Mouse (Mus musculus) 416B (cell line): ENCODE results near the gene Cog2.
A peak's percentile ranks its signal among the peaks of the same experiment; 100 is the strongest.

Experiments used
- DNase-seq: peaks from one replicate; pipeline ENCODE4 v3.0.0; 2011; ENCODE audit warnings: low read depth

The Cog2 gene

GRCm38 (mm10) chr8:124520249-124521080 lies at the start of gene Cog2:
Cog2 (plus strand) TSS chr8:124520767.
- peak; percentile 93 for DNase-seq

GRCm38 (mm10) chr8:124475690-124476089 lies 44.9 kb upstream of the Cog2 start:
- no peak for DNase-seq

DNA sequence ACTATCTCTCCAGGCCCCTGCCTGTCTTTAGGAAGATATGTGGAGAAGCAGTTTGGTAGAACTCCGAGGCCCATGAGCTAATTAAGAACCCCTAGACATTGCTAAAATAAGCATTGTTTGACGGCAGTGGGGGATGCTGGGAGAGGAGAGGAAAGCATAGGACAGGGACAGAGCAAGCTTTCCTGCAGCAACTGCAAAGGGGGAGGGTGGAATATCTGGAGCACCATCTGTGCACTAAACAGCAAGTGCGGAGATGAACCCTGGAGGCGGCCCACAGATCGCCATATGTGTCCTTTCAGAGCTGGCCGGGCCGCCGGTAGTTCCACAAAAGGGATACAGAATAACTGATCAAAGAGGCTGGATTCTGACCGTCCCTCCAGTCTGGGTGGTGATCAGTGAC lies 43.9 kb upstream of the Cog2 start:
- no peak for DNase-seq

DNA sequence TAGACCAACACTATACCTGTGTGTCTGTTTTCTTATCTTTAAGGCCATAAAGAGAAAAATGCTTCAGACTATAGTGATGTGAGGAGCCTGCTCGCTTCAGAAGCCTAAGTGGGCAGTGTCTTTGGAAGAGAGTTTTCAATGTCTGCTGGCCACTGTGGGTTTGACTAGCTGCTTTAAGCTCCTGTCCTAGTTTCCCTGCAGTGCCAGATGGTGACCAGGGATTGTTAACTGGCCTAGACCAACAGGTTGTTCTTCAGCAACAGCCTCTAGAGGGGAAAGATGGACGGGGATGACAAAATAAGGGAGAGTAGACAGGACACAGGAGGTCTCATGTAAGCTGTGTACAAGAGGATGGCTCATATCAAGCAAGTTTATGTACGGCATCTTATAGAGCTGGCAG lies 41.3 kb upstream of the Cog2 start:
- DNase-seq = no peak

DNA sequence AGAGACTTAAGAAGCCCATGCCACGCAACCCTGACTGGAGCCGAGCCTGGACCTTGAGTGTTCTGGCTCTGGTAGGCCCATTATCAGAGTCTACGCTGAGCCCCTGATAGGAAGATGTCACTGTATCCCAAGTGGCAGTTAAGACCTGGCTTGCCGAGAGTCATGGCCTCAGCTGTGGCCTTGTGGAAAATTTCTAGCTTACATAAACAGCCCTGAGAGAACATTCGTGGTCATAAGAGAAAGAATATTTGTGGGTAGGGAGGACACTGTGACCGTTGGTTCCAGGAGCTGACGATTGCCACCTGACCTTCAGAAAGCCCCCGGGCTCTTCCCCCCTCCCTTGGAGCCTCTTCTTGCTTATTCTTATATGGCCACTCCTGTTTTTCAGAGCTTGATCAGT lies 40.2 kb upstream of the Cog2 start:
- no peak for DNase-seq

DNA sequence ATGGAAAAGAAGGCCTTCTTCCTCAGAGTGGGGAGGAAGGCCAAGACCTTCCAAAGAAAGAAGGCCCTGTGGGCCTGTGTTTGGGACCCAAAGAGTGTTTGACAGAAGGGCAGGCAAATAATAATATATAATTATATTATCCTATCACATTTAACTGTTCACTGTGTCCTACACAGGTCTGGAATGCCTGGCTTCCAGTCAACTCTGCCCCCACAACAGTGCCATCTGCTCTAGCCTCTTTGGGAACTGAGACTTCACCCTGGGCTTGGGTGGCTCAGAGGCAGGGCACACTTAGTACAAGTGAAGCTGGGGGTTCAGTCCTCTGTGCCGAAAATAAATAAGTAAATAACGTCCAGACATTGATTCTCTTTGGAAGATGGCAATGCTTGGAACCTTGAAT lies 37.8 kb upstream of the Cog2 start:
- DNase-seq = no peak

GRCm38 (mm10) chr8:124483356-124484115 lies 37.0 kb upstream of the Cog2 start:
- no peak for DNase-seq

GRCm38 (mm10) chr8:124489311-124489710 lies 31.3 kb upstream of the Cog2 start:
- no peak for DNase-seq

GRCm38 (mm10) chr8:124489786-124490185 lies 30.8 kb upstream of the Cog2 start:
- no peak for DNase-seq

DNA sequence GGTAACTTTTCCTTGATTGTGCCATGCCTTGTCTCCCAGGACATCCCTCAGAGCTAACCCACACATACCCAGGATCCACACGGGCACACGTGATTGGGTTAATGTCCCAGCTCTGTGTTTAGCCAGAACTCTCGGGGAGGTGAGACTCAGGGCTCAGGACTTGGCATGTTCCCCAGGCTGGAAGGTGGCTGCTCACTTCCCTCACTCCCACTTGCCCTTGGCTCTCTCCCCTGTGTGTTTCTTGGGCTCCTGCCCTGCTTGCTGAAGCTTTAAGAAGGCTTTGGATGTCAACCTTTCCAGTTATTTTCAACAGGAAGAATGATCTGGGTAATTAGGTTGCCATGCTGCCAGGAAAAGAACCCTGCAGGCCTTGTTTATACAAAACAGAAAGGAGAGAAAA lies 26.2 kb upstream of the Cog2 start:
- DNase-seq = no peak

DNA sequence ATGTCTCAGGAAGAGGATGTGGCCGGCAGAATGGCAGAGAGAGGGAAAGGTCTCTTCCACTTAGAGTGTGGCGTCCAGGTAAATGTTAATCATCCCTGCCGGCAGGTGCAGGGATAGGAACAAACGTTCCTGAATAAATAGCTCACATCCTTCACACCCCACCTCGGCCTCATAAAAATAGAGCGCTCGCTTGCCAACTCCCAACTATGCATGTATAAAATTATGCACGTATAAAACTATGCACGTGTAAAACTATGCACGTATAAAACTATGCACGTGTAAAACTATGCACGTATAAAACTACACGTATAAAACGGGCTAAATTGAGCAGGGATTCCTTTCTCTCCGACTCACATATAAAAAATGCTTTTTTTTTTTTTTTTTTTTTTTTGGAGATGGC lies 25.6 kb upstream of the Cog2 start:
- DNase-seq = no peak

DNA sequence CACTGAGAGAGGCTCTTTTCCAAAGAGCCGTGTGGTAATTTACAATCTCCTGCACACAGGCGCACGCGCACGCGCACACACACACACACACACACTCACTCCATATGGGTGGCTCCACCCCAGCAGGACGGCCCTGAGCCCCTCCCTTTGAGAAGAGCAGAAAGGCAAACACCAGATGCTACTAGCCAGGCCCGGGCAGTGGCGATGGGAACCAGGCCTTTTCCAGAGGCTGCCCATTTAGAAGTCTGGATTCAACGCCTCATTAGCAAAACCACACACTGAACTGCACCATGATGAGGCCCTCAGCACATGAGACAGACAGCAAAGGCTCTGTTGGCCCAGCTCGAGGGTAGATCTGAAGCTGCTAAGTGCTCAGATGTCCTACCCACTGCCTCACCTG lies 24.9 kb upstream of the Cog2 start:
- DNase-seq = no peak

DNA sequence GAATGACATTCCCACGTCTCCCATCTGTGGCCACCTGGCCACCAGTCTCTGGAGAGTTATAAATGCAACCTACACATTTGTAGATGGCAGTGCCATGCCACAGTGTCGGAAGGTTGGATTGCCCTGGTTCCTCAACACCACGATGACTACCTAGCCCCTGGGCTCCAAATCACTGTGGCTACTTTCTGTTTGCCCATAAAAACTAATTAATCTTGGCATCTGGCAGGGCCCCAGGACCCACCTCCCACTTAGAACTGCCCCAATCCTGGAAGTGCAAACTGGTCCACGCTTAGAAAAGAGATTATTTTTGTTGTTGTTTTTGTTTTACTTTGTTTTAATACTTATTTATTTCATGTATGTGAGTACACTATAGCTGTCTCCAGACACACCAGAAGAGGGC lies 24.3 kb upstream of the Cog2 start:
- DNase-seq = no peak

- DNase-seq = no peak
Observed at GRCm38 (mm10) chr8:124496871-124497270, 23.7 kb upstream of the Cog2 start.

GRCm38 (mm10) chr8:124498398-124498797 lies 22.2 kb upstream of the Cog2 start:
- no peak for DNase-seq

- DNase-seq = no peak
Observed at GRCm38 (mm10) chr8:124499236-124499937, 21.2 kb upstream of the Cog2 start.

DNA sequence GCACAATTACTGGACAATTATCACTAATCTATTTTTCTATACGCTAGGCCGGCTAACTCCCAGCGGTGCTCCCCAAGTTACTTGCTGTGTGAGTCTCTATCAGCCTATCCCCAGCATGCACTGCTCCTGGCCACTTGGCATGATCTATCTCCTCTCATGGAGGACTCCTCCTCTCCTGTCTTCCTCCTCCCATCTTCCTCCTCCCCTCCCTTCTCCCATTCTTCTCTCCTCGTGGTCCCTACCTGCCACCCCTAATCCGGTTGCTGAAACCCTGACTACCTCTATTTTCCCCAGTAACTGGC lies 20.7 kb upstream of the Cog2 start:
- no peak for DNase-seq

DNA sequence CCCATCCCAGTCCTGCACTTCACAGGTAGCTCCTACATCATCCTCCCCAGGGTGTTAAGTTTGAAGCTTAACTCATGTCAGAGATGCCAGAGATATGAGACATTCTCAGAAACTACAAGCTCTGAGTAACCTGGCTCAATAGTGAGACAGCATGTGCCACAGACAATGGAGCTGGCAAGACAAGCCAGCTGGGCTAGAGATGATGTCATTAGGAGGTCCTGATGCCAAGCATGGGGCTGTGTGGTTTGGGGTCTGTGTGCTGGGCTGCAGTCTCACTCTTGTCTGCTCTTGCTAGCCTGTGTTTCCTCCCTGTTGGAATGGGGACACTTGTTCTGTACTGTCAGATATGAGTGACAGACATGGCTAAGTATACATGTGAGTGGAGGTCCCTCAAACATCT lies 14.9 kb upstream of the Cog2 start:
- no peak for DNase-seq

GRCm38 (mm10) chr8:124507572-124508320 lies 12.8 kb upstream of the Cog2 start:
- no peak for DNase-seq

DNA sequence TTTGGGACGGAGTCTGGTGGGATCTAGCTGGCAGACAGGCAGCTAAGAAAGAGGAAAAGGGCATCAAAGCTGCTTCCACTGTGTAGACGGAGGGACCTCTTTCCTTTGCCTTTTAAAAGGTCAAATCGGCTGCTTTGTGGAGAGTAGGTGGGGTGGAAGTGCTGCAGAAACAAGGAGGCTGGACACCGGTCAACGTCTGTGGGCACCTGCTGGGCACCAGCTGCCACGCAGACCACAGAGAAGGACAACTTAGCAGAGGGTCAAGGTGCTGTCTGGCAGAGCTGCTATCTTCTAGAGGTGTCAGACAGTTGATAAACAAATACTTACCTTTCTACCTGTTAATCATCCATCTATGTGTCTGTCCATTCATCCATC lies 12.3 kb upstream of the Cog2 start:
- DNase-seq = no peak

GRCm38 (mm10) chr8:124509156-124509555 lies 11.4 kb upstream of the Cog2 start:
- no peak for DNase-seq

- DNase-seq = no peak
Observed at GRCm38 (mm10) chr8:124516039-124516438, 4.5 kb upstream of the Cog2 start.
